19 mouse cellular contexts compared by ENCODE assay signal in genomic region chr12:66896790-66897189, GRCm38 (mm10).
DNase-seq lines count a peak whose midpoint lies in the region; ATAC-seq and TF ChIP-seq lines count a peak whose summit lies in the region.
"Had no signal": no experiment of that assay in that cellular context is flagged by ENCODE, and none has a peak within 500 bp of the region (broad histone marks: within the 10 kb centered on the region; RNA-seq: fewer than 3 reads in every experiment).

No protein-coding gene starts in this region.

- no peak for ATAC-seq in hindbrain, embryonic 11.5 days (ENCODE audit: low FRiP score)
- ATAC-seq: activated CD4-positive, CD25-positive, alpha-beta regulatory T cell, adult 4 months; CD4-positive, CD25-positive, alpha-beta regulatory T cell, adult 4 months; Patski had no signal

- TF ChIP-seq POLR2A in MEL (IDR thresholded peaks at IDR 0.05; ENCODE audit: control insufficient read depth in 1 of 2, insufficient read depth in 1 of 2, low read depth in 1 of 2, low read length in 2 of 2, poor library complexity in 1 of 2): no peak

- TF ChIP-seq EP300 in MEL (IDR thresholded peaks at IDR 0.05; ENCODE audit: low read depth in 1 of 2, low read length in 2 of 2): peak; percentile 31 to 39; a peak in 2 of 4 replicates

- no peak for TF ChIP-seq RAD21 in MEL (IDR thresholded peaks at IDR 0.05; ENCODE audit: low read depth, low read length)

- H3K4me3 ChIP-seq in MEL (ENCODE audit: control insufficient read depth in 1 of 2, insufficient read depth in 1 of 2, low read depth in 2 of 2, low read length in 2 of 2): no peak overlapping the region
- H3K4me3 ChIP-seq in hindbrain, embryonic 11.5 days (ENCODE audit: low read depth, low read length): no peak overlapping the region

- no peaks in the 10 kb centered on the region for H3K4me1 ChIP-seq in MEL (ENCODE audit: control insufficient read depth in 1 of 2, insufficient read depth in 2 of 2, low read length in 2 of 2)
- H3K4me1 ChIP-seq in hindbrain, embryonic 11.5 days (replicated peaks; ENCODE audit: control insufficient read depth, insufficient read depth, low read length): no peaks in the 10 kb centered on the region

- H3K27me3 ChIP-seq in MEL (ENCODE audit: control insufficient read depth in 1 of 2, insufficient read depth in 2 of 2, low read length in 2 of 2): no peaks in the 10 kb centered on the region
- no peaks in the 10 kb centered on the region for H3K27me3 ChIP-seq in hindbrain, embryonic 11.5 days (ENCODE audit: control insufficient read depth, insufficient read depth, low read length)
- H3K27me3 ChIP-seq: CH12.LX, Patski had no signal

- TF ChIP-seq CTCF in MEL (IDR thresholded peaks at IDR 0.05 in 2 of 3, conservative IDR thresholded peaks at IDR 0.05 in 1 of 3; ENCODE audit: control insufficient read depth in 1 of 3, insufficient read depth in 1 of 3, low read depth in 2 of 3, low read length in 3 of 3, poor library complexity in 1 of 3, severe bottlenecking in 1 of 3): no peak

- H3K27ac ChIP-seq in MEL (ENCODE audit: control insufficient read depth, low read depth, low read length): no peak overlapping the region
- H3K27ac ChIP-seq in hindbrain, embryonic 11.5 days (ENCODE audit: low read depth, low read length): no peak overlapping the region

- DNase-seq in MEL (ENCODE audit: low read depth, low spot score): peak; percentile 21
- no peak for DNase-seq in hindbrain, embryonic 11.5 days (ENCODE audit: low spot score)
- DNase-seq: adrenal gland, adult 2 months; adrenal gland, adult 8-10 months; adrenal gland, postnatal 10 days; adrenal gland, postnatal 14 days; adrenal gland, postnatal 25 days; adrenal gland, postnatal 36 days; B cell, adult 2 months; cerebellum, adult 11 months; cerebellum, adult 11-12 months; cerebellum, adult 18-20 months; cerebellum, adult 2 months; cerebellum, adult 8-10 months had no signal

- no peaks in the 10 kb centered on the region for H3K79me2 ChIP-seq in MEL (ENCODE audit: control insufficient read depth, insufficient read depth, low read length, poor library complexity)

- WGBS in hindbrain, embryonic 11.5 days: 96% methylated on average over 3 of the region's 3 CpGs

- no peak overlapping the region for H3K9ac ChIP-seq in MEL (ENCODE audit: control insufficient read depth, low read depth, low read length, poor library complexity, severe bottlenecking)
- H3K9ac ChIP-seq in hindbrain, embryonic 11.5 days (ENCODE audit: low read depth, low read length): no peak overlapping the region

- H3K36me3 ChIP-seq in MEL (ENCODE audit: control insufficient read depth in 1 of 2, insufficient read depth in 2 of 2, low read length in 2 of 2): no peaks in the 10 kb centered on the region
- H3K36me3 ChIP-seq in hindbrain, embryonic 11.5 days (ENCODE audit: control insufficient read depth, insufficient read depth, low read length): no peaks in the 10 kb centered on the region
- H3K36me3 ChIP-seq: G1E had no signal

- H3K4me2 ChIP-seq in hindbrain, embryonic 11.5 days (replicated peaks; ENCODE audit: low read depth, low read length): no peak overlapping the region

- H3K9me3 ChIP-seq in MEL (replicated peaks; ENCODE audit: insufficient read depth, low read length): no peaks in the 10 kb centered on the region
- no peaks in the 10 kb centered on the region for H3K9me3 ChIP-seq in hindbrain, embryonic 11.5 days (ENCODE audit: control insufficient read depth, low read length)

TF ChIP-seq in MEL, 35 proteins besides CTCF, POLR2A, EP300 and RAD21:
- TF ChIP-seq SMC3 (IDR thresholded peaks at IDR 0.05; ENCODE audit: low read depth, low read length) (no peak), MYB (IDR thresholded peaks at IDR 0.05; ENCODE audit: low read depth, low read length) (no peak), ELF1 (IDR thresholded peaks at IDR 0.05; ENCODE audit: low read depth, low read length) (no peak), MAFK (IDR thresholded peaks at IDR 0.05; ENCODE audit: borderline replicate concordance, low read depth, low read length) (peak; percentile 48; the same call in 1 of the 2 replicates), RCOR1 (IDR thresholded peaks at IDR 0.05; ENCODE audit: low read depth, low read length) (peak; percentile 99), GATA1 (IDR thresholded peaks at IDR 0.05; ENCODE audit: low read depth, low read length) (peak; percentile 44; the same call in 1 of the 2 replicates), ZC3H11A (IDR thresholded peaks at IDR 0.05; ENCODE audit: low read depth, low read length) (no peak), ETS1 (IDR thresholded peaks at IDR 0.05; ENCODE audit: low read depth, low read length) (no peak)
TF ChIP-seq in MEL: peak in this region for 3.
